Mouse (Mus musculus) layer of hippocampus, adult 8-10 months (tissue): ENCODE results near the gene Zfp2. TPM values are rescaled to one million over a fixed set of nuclear protein-coding genes. Genes with fewer than 3 reads are reported as not detected.
A peak's percentile ranks its signal among the peaks of the same experiment; 100 is the strongest.

Experiments
- DNase-seq, 2 experiments: peaks; one replicate each; pipeline ENCODE4 v3.0.0; 2022; ENCODE audit warnings: low spot score in 2 of 2
- total RNA-seq, 4 experiments: library from RNA; stranded (reverse); gene quantifications; 2 replicates each; pipeline ENCODE4 v1.2.4; 2022

Gene Zfp2
- 10 to 100 TPM; 18.2 to 27.4 (median 20.4) TPM for total RNA-seq

DNA sequence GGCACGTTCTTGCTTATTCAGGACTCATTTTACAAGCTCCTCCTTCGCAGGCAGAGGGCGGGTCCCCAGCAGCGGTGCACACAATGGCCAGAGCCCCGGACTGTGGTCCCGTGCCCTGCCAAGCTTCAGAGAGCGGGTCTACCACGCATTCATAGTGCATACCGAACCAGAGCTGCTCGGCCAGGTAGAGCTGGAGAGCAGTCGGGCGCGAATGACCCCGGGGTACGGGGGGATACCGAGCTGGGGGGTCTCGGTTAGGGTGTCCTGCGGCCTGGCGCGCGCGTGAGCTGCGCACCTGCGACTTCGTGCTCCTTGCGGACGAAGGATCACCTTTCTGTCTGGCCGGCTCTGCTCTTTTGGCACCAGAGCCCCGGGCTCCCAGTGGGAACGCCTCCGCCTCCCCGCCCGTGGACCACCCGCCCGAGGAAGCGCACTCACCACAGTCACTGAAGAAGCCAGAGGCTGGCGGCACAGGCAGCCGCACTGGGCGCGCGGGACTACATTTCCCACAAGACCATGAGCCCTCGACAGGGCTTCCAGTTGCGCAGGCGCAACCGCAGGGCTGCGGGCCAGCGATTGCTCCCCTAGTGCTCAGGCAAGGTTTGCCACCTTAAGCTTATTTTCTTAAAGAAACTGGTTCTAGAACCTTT is at the start of gene Zfp2:
TSS of gene Zfp2 (minus strand) at position 495 of the 650 bp plus-strand sequence.
- peak; percentile 91 to 94 for DNase-seq

DNA sequence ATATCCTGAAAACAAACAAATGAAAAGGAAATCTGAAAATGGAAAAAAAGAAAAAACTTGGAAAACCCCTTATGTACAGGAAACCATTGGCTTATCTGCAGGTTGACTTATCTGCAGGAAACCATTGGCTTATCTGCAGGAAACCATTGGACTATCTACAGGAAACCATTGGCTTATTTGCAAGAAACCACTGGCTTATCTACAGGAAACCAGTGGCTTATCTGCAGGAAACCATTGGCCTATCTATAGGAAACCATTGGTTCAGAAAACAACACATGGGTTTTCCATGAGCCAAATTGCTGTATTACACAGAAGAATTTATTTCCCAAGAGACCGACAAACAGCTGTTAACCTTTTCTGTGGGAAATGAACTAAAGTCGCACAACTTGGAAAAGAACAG is 48.9 kb upstream of the Zfp2 start:
- no peak for DNase-seq

- no peak for DNase-seq
Measured at GRCm38 (mm10) chr11:50953665-50954064, 37.7 kb upstream of the Zfp2 start, which contains the start of gene Prop1. TSS of gene Prop1 (minus strand) at chr11:50953765.

GRCm38 (mm10) chr11:50952290-50952689 is 36.3 kb upstream of the Zfp2 start:
- no peak for DNase-seq

- no peak for DNase-seq
Measured at GRCm38 (mm10) chr11:50943506-50943905, 27.5 kb upstream of the Zfp2 start, which contains the start of gene 4933414I15Rik. TSS of gene 4933414I15Rik (minus strand) at chr11:50943765.

- no peak for DNase-seq
Measured at GRCm38 (mm10) chr11:50942386-50942785, 26.4 kb upstream of the Zfp2 start.

DNA sequence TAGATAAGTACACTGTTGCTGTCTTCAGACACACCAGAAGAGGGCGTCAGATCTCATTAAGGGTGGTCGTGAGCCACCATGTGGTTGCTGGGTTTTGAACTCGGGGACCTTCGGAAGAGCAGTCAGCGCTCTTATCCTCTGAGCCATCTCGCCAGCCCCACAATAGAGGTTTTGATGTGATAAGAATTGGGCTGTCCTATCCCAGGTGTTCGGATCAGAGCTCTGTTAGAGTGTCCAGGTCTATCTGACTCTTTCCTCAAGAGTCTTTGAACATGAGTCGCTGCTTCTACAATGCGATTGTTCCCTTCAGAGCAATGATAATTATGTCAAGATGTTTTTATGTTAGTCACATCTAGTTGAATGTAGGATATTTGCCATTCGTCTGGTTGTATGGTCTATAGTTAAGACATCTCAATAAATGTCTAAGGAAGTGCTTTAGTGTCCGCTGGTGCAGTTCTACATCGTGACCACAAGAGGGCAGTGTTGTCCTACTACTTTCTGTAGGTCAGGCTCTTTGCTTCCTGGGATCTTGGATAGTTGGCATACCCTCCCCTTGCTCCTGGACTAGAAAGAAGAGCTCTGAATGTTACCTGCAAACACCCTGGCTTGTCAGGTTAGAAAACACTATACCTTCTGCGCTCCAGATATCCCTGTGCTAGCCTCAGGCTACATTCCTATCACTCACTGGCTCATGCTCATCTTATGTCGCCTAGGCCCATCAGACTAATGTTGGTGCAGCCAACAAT is 23.8 kb upstream of the Zfp2 start:
- DNase-seq: peak in 1 of 2 experiments; percentile 24

GRCm38 (mm10) chr11:50938435-50938834 is 22.5 kb upstream of the Zfp2 start:
- DNase-seq: no peak

- no peak for DNase-seq
Measured at GRCm38 (mm10) chr11:50932040-50932439, 16.1 kb upstream of the Zfp2 start.

DNA sequence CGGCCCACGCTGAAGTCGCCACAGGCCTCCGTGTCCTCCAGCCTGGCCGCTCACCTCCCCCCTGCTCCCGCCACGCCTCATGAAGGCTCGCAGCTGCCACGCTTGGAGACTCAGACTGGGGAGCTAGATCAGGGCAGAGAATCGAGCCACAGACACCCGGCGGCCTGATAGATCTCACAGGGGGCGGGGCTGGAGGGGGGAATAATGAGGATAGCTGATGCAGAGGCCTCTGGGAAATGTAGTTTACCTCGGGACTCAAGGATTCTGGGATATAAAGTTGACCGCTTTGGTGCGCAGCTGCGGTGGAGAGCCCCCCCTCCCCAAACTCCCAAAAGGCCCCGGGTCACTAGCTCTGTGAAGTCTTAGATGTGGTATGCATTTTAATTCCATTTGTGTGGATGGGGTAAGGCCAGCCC is 15.5 kb upstream of the Zfp2 start, which contains the start of gene Zfp354b:
TSS of gene Zfp354b (minus strand) at position 183 of the 416 bp plus-strand sequence.
- DNase-seq: peak; percentile 84 to 90

GRCm38 (mm10) chr11:50931021-50931420 is 15.1 kb upstream of the Zfp2 start:
- no peak for DNase-seq

GRCm38 (mm10) chr11:50930469-50931014 is 14.6 kb upstream of the Zfp2 start:
- DNase-seq: no peak

DNA sequence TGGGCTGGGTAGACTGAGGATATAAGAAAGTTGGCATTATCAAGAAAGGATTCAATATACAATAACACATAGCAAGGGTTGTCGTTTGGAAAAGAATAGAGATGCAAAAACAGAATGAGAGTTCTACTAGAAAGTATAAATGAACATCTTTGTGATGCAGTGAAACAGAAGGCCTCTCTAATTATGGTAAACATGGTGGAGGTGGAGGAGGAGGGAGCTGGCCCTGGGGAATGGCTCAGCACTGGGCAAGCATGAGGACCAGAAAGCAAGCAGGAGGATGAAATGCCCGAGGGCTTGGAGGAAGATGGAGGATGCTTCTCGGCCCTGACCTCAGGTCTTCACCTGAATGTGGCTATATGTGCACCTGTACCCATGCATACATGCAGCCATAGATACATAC is 1.5 kb downstream of the Zfp2 start:
- DNase-seq: no peak

DNA sequence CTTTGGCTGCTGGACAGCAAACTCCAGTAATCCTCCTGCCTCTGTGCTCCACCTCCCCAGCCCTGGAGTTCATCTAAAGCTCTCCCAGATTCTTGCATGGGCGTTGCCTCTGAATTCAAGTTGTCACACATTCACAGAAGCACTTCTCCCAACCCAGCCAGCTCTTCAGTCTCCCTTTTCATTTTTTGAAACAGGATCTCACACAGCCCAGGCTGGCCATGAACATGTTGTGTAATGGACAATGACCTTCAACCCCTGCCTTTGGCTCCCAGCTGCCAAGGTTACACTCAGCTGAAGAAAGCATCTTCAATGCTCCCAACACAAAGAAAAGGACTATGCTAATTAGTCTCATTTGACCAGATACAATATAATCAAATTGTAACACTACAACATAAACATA is 2.7 kb downstream of the Zfp2 start:
- DNase-seq: no peak

GRCm38 (mm10) chr11:50908136-50908535 is 7.8 kb downstream of the Zfp2 start:
- no peak for DNase-seq

- no peak for DNase-seq
Measured at GRCm38 (mm10) chr11:50897359-50897758, 18.6 kb downstream of the Zfp2 start.

DNA sequence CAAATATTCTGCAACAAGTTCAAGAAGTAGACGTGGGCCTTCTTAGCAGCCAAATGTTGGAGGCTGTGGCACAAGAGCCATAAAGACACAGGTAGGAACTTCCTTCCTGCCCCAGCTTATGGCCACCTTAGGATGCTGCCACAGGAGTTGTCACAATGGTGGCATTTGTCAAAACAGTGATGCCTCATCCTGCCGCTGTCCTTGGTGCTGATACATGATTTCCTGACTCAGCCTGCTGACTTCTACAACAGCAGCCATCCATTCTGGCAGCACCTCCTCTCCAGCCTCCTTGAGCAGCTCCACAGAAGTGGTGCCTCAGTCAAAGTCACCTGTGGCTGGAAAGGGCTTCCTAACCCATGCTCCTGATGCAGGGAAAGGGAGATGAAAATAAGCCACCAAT is 23.5 kb downstream of the Zfp2 start:
- no peak for DNase-seq

- DNase-seq: peak; percentile 96
Measured at GRCm38 (mm10) chr11:50887390-50888128, 28.4 kb downstream of the Zfp2 start, which contains the start of gene Zfp454. TSS of gene Zfp454 (minus strand) at chr11:50887651.

DNA sequence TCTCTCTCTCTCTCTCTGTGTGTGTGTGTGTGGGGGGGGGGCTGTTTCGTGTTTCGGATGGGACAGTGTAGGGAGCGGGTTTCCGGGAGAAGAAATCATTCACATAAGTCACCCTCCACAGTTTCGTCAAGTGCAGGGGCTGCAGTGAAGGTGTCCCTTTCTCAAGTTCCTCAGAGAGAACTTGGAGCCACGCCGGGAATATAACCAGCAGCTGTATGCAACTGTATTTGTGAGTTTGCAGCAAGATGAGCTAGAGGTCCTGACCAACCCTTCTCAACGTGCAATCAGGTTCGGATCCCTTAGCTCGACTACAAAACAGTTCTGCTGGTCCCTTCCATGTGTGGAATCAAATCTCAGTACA is 29.1 kb downstream of the Zfp2 start:
- no peak for DNase-seq

GRCm38 (mm10) chr11:50886231-50886932 is 29.6 kb downstream of the Zfp2 start:
- no peak for DNase-seq

GRCm38 (mm10) chr11:50883756-50884155 is 32.2 kb downstream of the Zfp2 start:
- no peak for DNase-seq
